Mouse (Mus musculus) kidney, adult 2 months (tissue): ENCODE measurements around the gene Fdps.

Experiments used
- CTCF ChIP-seq: fragments of 200-500 bp; conservative IDR thresholded peaks from 2 replicates; pipeline ENCODE4 v1.5.1; 2011; ENCODE audit warnings: low read depth, mild to moderate bottlenecking, control low read depth, low read length, moderate library complexity, mixed read lengths; ENCODE audit not compliant: insufficient read depth, insufficient read length
- POLR2A ChIP-seq: fragments of 200-500 bp; IDR thresholded peaks from one replicate; pipeline ENCODE4 v1.6.1; 2011; ENCODE audit warnings: low read depth, low read length, control low read depth

DNA sequence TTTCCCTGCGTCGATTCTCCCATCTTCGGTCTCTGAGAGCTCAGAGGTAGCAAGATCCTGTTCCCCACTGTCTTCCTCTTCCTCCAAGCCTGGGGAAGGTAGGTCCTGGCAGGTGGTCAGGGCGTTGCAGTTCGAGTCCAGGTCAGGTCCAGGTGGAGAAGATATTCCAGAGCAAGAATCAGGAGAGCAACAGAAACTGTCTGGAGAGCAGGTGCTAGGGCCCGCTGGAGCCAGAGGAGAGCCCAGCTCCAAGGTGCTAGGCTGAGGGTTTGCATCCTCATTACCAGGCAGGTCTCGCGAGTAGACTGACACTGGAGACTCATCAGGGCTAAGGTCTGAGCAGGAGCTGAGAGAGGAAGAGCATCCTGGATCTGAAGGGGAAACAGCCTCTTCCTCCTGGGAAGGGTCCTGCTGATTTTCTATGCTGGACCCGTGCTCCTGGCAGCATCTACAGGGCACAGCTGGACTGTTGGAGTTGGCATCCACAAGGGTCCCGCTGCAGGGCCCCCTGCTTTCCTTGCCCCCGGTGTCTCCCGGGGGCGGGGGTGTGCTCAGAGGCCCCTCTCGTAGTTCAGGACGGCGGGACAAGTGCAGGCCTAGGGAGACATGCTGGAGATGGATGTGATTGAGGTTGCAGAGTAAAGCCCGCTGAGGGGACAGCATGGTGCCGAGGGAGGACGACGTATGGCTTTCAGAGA lies 9.8 kb downstream of the Fdps start:
- TF ChIP-seq CTCF = no peak
- TF ChIP-seq POLR2A = no peak
